8 mouse cellular contexts compared by ENCODE assay signal in genomic region chr4:40301076-40301789, GRCm38 (mm10). TPM values are rescaled to one million over a fixed set of nuclear protein-coding genes. Genes with fewer than 3 reads are reported as not detected.
DNase-seq lines count a peak whose midpoint lies in the region; ATAC-seq and TF ChIP-seq lines count a peak whose summit lies in the region.

No protein-coding gene starts in this region.

- WGBS in heart, embryonic 14.5 days = 9% methylated on average over 16 of the region's 16 CpGs
- 12% methylated on average over 16 of the region's 16 CpGs for WGBS in liver, embryonic 11.5 days

- H3K4me3 ChIP-seq in C2C12 (ENCODE audit: insufficient read depth, poor library complexity, severe bottlenecking) = no peak overlapping the region
- H3K4me3 ChIP-seq in heart, embryonic 14.5 days (ENCODE audit: control insufficient read depth in 1 of 2, insufficient read depth in 1 of 2, low read depth in 1 of 2, low read length in 2 of 2) = peak overlapping the region in 1 of 2 experiments; percentile 20; a peak in 2 of 4 replicates
- no peak overlapping the region for H3K4me3 ChIP-seq in liver, embryonic 11.5 days (ENCODE audit: low read depth, low read length)
- no peak overlapping the region for H3K4me3 ChIP-seq in myocyte

- H3K79me2 ChIP-seq in C2C12 (ENCODE audit: control insufficient read depth, insufficient read depth) = no peaks in the 10 kb centered on the region
- no peaks in the 10 kb centered on the region for H3K79me2 ChIP-seq in myocyte (ENCODE audit: control insufficient read depth, insufficient read depth)

- H3ac ChIP-seq in C2C12 (ENCODE audit: control insufficient read depth, insufficient read length, low read depth) (no peak overlapping the region), myocyte (ENCODE audit: control insufficient read depth, insufficient read length) (no peak overlapping the region)

- DNase-seq in brain, adult 2 months (ENCODE audit: low read depth, low spot score) = peak; percentile 89
- peak; percentile 80 for DNase-seq in kidney, postnatal 10 days
- DNase-seq in liver, embryonic 11.5 days (ENCODE audit: low spot score) = peak; percentile 71
- DNase-seq in spleen, postnatal 4 days (ENCODE audit: low spot score in 2 of 2) = peak; percentile 56 to 77

- H3K27me3 ChIP-seq in C2C12 (ENCODE audit: control insufficient read depth, insufficient read depth, insufficient read length) (peaks cover 20% of the 10 kb centered on the region), myocyte (ENCODE audit: control insufficient read depth, insufficient read depth, insufficient read length) (peaks cover 19% of the 10 kb centered on the region)
- no peaks in the 10 kb centered on the region; the same call in 1 of the 2 replicates for H3K27me3 ChIP-seq in heart, embryonic 14.5 days (ENCODE audit: control insufficient read depth, insufficient read depth, low read length)
- H3K27me3 ChIP-seq in liver, embryonic 11.5 days (replicated peaks; ENCODE audit: control insufficient read depth, insufficient read depth, low read length) = no peaks in the 10 kb centered on the region

- ATAC-seq in erythroid progenitor cell, adult 5-6 weeks (replicated peaks; ENCODE audit: low FRiP score, poor library complexity, severe bottlenecking) = peak; percentile 83
- ATAC-seq in heart, embryonic 14.5 days (ENCODE audit: insufficient number of reproducible peaks, insufficient read depth, low FRiP score, low read depth) = no peak
- ATAC-seq in liver, embryonic 11.5 days (replicated peaks; ENCODE audit: low FRiP score) = peak; percentile 75

- H3K4me1 ChIP-seq in heart, embryonic 14.5 days (ENCODE audit: control insufficient read depth in 2 of 2, insufficient read depth in 2 of 2, low read length in 2 of 2) = peaks cover 0 to 4% of the 10 kb centered on the region in 2 experiments; a peak in 3 of 4 replicates
- no peaks in the 10 kb centered on the region for H3K4me1 ChIP-seq in liver, embryonic 11.5 days (replicated peaks; ENCODE audit: control insufficient read depth, insufficient read depth, low read length)

- no peak overlapping the region for H3K27ac ChIP-seq in heart, embryonic 14.5 days (replicated peaks in 1 of 2; ENCODE audit: control insufficient read depth in 1 of 2, insufficient read depth in 1 of 2, low read depth in 2 of 2, low read length in 2 of 2)
- no peak overlapping the region for H3K27ac ChIP-seq in liver, embryonic 11.5 days (ENCODE audit: low read depth, low read length)

- TF ChIP-seq CTCF in C2C12 (IDR thresholded peaks at IDR 0.05; ENCODE audit: control insufficient read depth, insufficient read depth, insufficient read length) = peak; percentile 31

- no peaks in the 10 kb centered on the region for H3K79me3 ChIP-seq in C2C12 (ENCODE audit: low read depth)

- no peaks in the 10 kb centered on the region for H3K9me3 ChIP-seq in heart, embryonic 14.5 days (ENCODE audit: control insufficient read depth, low read length)
- 0 out of 2 replicates have a peak, but pooled peaks cover 3% of the 10 kb centered on the region for H3K9me3 ChIP-seq in liver, embryonic 11.5 days (ENCODE audit: control insufficient read depth, low read length)

- H3K36me3 ChIP-seq in C2C12 (ENCODE audit: control insufficient read depth, insufficient read depth) (no peaks in the 10 kb centered on the region), myocyte (ENCODE audit: control insufficient read depth, insufficient read depth) (no peaks in the 10 kb centered on the region)
- H3K36me3 ChIP-seq in heart, embryonic 14.5 days (ENCODE audit: control insufficient read depth, insufficient read depth, low read length) = no peaks in the 10 kb centered on the region
- no peaks in the 10 kb centered on the region for H3K36me3 ChIP-seq in liver, embryonic 11.5 days (ENCODE audit: control insufficient read depth, insufficient read depth, low read length)

- TF ChIP-seq POLR2A in myocyte (IDR thresholded peaks at IDR 0.05; ENCODE audit: insufficient read length, low read depth) = no peak

- H3K9ac ChIP-seq in heart, embryonic 14.5 days (ENCODE audit: low read length) = 0 out of 2 replicates have a peak overlapping the region, but pooled peaks have one; percentile 12
- H3K9ac ChIP-seq in liver, embryonic 11.5 days (ENCODE audit: low read depth, low read length) = no peak overlapping the region

- peak overlapping the region; percentile 51 for H3K4me2 ChIP-seq in heart, embryonic 14.5 days (ENCODE audit: low read length)
- H3K4me2 ChIP-seq in liver, embryonic 11.5 days = peak overlapping the region; percentile 12
- H3K4me2 ChIP-seq in myocyte (ENCODE audit: low read depth) = peak overlapping the region; percentile 64

TF ChIP-seq in C2C12, 6 proteins besides CTCF, POLR2A, EP300 and RAD21:
- TF ChIP-seq FOSL1 (IDR thresholded peaks at IDR 0.05; ENCODE audit: insufficient read depth, low read length, poor library complexity, severe bottlenecking) = no peak
- TF ChIP-seq MAX (IDR thresholded peaks at IDR 0.05) = peak; percentile 84

TF ChIP-seq in myocyte, 11 proteins besides CTCF, POLR2A, EP300 and RAD21:
- peak; percentile 52 for TF ChIP-seq MAX (IDR thresholded peaks at IDR 0.05; ENCODE audit: low read depth)
- TF ChIP-seq TCF12 (IDR thresholded peaks at IDR 0.05; ENCODE audit: insufficient read depth, poor library complexity, severe bottlenecking) = no peak

RNA-seq across cellular contexts. Expression of gene Ndufb6, which starts 22.0 kb away (rescaled TPM):
- polyA plus RNA-seq in C2C12 (2012; fragmentation: generic; extraction: Trizol) = 273 TPM
- 22.7 and 43.6 TPM in 2 replicates for total RNA-seq in erythroid progenitor cell, adult 5-6 weeks (2015; ENCODE audit: low replicate concordance)
- total RNA-seq in erythroid progenitor cell, adult 5-6 weeks (2017; ENCODE audit: low replicate concordance) = 4.8 and 17.7 TPM in 2 replicates
- polyA plus RNA-seq in heart, embryonic 14.5 days (2014; fragmentation: Nextera tagmentation; extraction: Ambion mirVana) = 574 and 582 TPM in 2 replicates
- 292 and 305 TPM in 2 replicates for polyA plus RNA-seq in liver, embryonic 11.5 days (2014; fragmentation: Nextera tagmentation; extraction: Ambion mirVana)
- 309 TPM for polyA plus RNA-seq in myocyte (2012; fragmentation: generic; extraction: Trizol)

RNA-seq across cellular contexts. Expression of gene Topors, which starts 31.6 kb away (rescaled TPM):
- polyA plus RNA-seq in C2C12 (2012; fragmentation: generic; extraction: Trizol) (13.2 TPM), myocyte (2012; fragmentation: generic; extraction: Trizol) (6.7 TPM)
- total RNA-seq in erythroid progenitor cell, adult 5-6 weeks (2015; ENCODE audit: low replicate concordance) = 21.8 and 25.2 TPM in 2 replicates
- total RNA-seq in erythroid progenitor cell, adult 5-6 weeks (2017; ENCODE audit: low replicate concordance) = 18.8 and 27.9 TPM in 2 replicates
- 28.3 and 30.2 TPM in 2 replicates for polyA plus RNA-seq in heart, embryonic 14.5 days (2014; fragmentation: Nextera tagmentation; extraction: Ambion mirVana)
- polyA plus RNA-seq in liver, embryonic 11.5 days (2014; fragmentation: Nextera tagmentation; extraction: Ambion mirVana) = 38.4 and 38.5 TPM in 2 replicates

RNA-seq across cellular contexts. Expression of gene Smim27, which starts 31.9 kb away (rescaled TPM):
- 5.2 TPM for polyA plus RNA-seq in C2C12 (2012; fragmentation: generic; extraction: Trizol)
- 3.4 and 14.8 TPM in 2 replicates for total RNA-seq in erythroid progenitor cell, adult 5-6 weeks (2015; ENCODE audit: low replicate concordance)
- total RNA-seq in erythroid progenitor cell, adult 5-6 weeks (2017; ENCODE audit: low replicate concordance) = 1.2 TPM in 1 of 2 replicates, not detected in the other
- polyA plus RNA-seq in heart, embryonic 14.5 days (2014; fragmentation: Nextera tagmentation; extraction: Ambion mirVana) = 39.3 and 47.1 TPM in 2 replicates
- 21.1 and 25.0 TPM in 2 replicates for polyA plus RNA-seq in liver, embryonic 11.5 days (2014; fragmentation: Nextera tagmentation; extraction: Ambion mirVana)
- polyA plus RNA-seq in myocyte (2012; fragmentation: generic; extraction: Trizol) = 6.2 TPM

Comparison
In these comparisons a context has a peak if more than half of its experiments do, and no peak if none do; other contexts are left out.
1. H3K4me2 ChIP-seq: peak in every context shown above with its lines; median percentile 64 in myocyte; 51 in heart, embryonic 14.5 days; 12 in liver, embryonic 11.5 days.